Mouse (Mus musculus) Patski (cell line): ENCODE results near the gene D130043K22Rik. TPM values are rescaled to one million over a fixed set of nuclear protein-coding genes. Genes with fewer than 3 reads are reported as not detected.

Source experiments
- ATAC-seq: fragments of 100-300 bp; one replicate; pipeline ENCODE4 v1.8.0; 2021
- CTCF ChIA-PET: fragments of 350-600 bp; sonication (Branson Sonifier 250); formaldehyde crosslinking; loops from one replicate; lab custom pipeline; 2022; ENCODE audit warnings: inconsistent platforms; lab: Charles Lee
- POLR2A ChIA-PET: fragments of 350-600 bp; sonication (Branson Sonifier 250); formaldehyde crosslinking; loops from one replicate; lab custom pipeline; 2022; ENCODE audit warnings: antibody characterized with exemption, inconsistent platforms; lab: Charles Lee
- DNase-seq: peaks from one replicate; pipeline ENCODE4 v3.0.0-alpha.2; 2011; ENCODE audit warnings: low read depth, low spot score
- H3K27me3 ChIP-seq: fragments of 371-371 bp; one replicate; pipeline ENCODE4 v1.5.1; 2021
- CTCF ChIP-seq: fragments of 100-300 bp; IDR thresholded peaks from one replicate; pipeline ENCODE4 v1.5.1; 2021
- in situ Hi-C: fragments of 300-500 bp; cut with MboI; formaldehyde crosslinking; loops from 3 replicates; pipeline ENCODE4 v1.11.1; 2018; ENCODE audit warnings: low pct_unique_long_range_greater_than_20kb, mixed read lengths
- polyA plus RNA-seq: library from polyadenylated mRNA; unstranded; gene quantifications from one replicate; pipeline ENCODE4 v1.2.3, GENCODE M21; 2021

D130043K22Rik gene
- polyA plus RNA-seq, 1 experiment from 2014 or later = 0.19 TPM

DNA sequence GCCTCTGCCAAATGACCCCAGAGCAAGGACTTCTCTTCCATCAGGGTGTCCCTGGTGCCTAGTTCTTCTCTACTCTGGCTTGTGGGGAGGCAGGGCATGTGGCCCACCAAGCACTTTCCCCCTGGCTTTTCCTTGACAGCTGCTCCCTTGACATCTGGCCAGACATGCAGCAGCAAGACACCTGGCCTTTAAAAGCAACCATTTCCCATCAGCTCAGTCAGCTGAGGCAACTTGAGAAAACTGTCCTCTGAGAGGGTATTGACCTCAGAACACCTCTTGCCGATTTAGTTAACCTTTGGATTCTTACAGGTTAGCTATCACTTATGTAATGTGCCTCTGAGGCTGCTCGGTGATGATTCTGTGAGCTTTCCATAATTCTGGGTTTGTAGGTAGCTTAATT lies 48.9 kb downstream of the D130043K22Rik start:
- H3K27me3 ChIP-seq = no peaks in the 10 kb centered on the region
- DNase-seq (no peak), ATAC-seq (no peak)
- ChIA-PET POLR2A (no interaction called here), CTCF (no interaction called here)
- in situ Hi-C loops = no loop called here
- no peak for TF ChIP-seq CTCF

- TF ChIP-seq CTCF = no peak
- ChIA-PET CTCF (no interaction called here), POLR2A (no interaction called here)
- in situ Hi-C loops = loop anchor here (25.0 kb wide), 1 partner anchor 190 kb away; no protein-coding TSS in a partner anchor
- H3K27me3 ChIP-seq = no peaks in the 10 kb centered on the region
- ATAC-seq = no peak
- DNase-seq = no peak
Observed at GRCm38 (mm10) chr13:24901916-24902315, 57.0 kb downstream of the D130043K22Rik start.

DNA sequence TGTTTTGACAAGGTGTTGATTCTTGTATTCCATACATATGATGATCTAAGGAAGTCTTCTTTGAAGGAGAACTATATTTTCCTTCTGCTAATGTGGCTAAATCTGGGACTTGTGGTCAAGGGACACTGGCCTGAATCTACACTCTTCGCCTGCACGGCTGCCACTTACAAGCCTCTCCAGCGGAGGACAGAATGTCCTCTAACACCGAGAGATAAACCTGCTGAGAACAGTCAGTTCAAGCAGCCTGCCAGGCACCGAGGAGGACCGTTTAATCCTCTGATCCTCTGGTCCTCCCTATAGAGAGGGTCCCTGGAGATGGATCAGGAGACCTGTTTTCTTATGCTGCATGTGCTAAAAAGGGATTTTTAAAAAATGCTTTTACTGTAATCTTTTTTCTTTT lies 58.5 kb downstream of the D130043K22Rik start:
- in situ Hi-C loops = loop anchor here (25.0 kb wide), 1 partner anchor 191 kb away; no protein-coding TSS in a partner anchor
- ATAC-seq = no peak
- DNase-seq = no peak
- no peaks in the 10 kb centered on the region for H3K27me3 ChIP-seq
- ChIA-PET CTCF (no interaction called here), POLR2A (no interaction called here)
- no peak for TF ChIP-seq CTCF

DNA sequence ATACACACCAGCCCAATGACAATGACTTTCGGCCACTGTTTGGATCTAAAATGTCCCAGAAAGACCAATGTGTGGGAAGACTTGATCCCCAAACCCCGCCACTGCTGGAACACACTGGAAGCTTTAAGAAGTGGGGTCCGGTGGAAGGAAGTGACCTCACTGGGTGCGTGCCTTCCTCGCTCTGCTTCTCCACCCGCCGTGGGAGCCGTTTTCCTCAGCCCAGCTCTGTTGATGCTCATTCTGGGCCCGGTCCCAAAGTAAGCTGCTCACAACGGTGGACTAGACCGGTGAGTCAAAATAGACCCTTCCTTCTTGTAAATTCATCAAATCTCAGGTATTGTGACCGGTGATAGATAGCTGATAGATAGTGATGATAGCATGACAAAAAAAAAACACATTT lies 60.5 kb downstream of the D130043K22Rik start:
- ChIA-PET POLR2A (no interaction called here), CTCF (no interaction called here)
- no peak for ATAC-seq
- in situ Hi-C loops = loop anchor here (25.0 kb wide), 1 partner anchor 193 kb away; no protein-coding TSS in a partner anchor
- no peak for TF ChIP-seq CTCF
- DNase-seq = no peak
- no peaks in the 10 kb centered on the region for H3K27me3 ChIP-seq

GRCm38 (mm10) chr13:24906831-24907570 lies 62.1 kb downstream of the D130043K22Rik start:
- no peak for TF ChIP-seq CTCF
- ATAC-seq = no peak
- in situ Hi-C loops = loop anchor here (25.0 kb wide), 1 partner anchor 195 kb away; no protein-coding TSS in a partner anchor
- CTCF ChIA-PET = no interaction called here
- POLR2A ChIA-PET = no interaction called here
- H3K27me3 ChIP-seq = no peaks in the 10 kb centered on the region
- no peak for DNase-seq

- ATAC-seq = no peak
- POLR2A ChIA-PET = interaction anchor here (0.6 kb wide), 1 partner anchor 43 kb away, joined by 4 read pairs; no protein-coding TSS in a partner anchor
- DNase-seq = no peak
- H3K27me3 ChIP-seq = no peaks in the 10 kb centered on the region
- in situ Hi-C loops = loop anchor here (25.0 kb wide), 1 partner anchor 197 kb away; no protein-coding TSS in a partner anchor
- TF ChIP-seq CTCF = no peak
- CTCF ChIA-PET = no interaction called here
Observed at GRCm38 (mm10) chr13:24909112-24909511, 64.2 kb downstream of the D130043K22Rik start.

DNA sequence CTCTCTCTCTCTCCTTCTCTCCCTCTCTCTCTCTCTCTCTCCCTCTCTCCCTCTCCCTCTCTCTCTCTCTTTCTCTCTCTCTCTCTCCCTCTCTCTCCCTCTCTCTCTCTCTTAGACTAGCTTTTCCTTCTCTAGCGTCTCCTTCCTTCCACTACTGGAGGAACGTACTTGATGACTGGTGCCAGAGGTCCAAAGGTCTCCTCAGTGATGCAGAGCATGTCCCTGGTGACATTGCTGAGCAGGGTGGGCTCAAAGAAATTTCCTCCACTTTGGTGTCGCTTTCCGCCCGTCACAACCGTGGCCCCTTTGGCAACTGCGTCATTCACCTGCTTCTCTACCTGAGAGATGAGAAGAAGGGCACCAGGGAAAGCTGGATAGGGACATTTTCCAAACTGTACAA lies 68.6 kb downstream of the D130043K22Rik start:
- ATAC-seq (no peak), DNase-seq (no peak)
- ChIA-PET POLR2A (interaction anchor here (0.6 kb wide), 1 partner anchor 422 kb away, joined by 5 read pairs; no protein-coding TSS in a partner anchor), CTCF (interaction anchor here (1.0 kb wide), 1 partner anchor 31 kb away, joined by 5 read pairs; no protein-coding TSS in a partner anchor)
- no peak for TF ChIP-seq CTCF
- in situ Hi-C loops = loop anchor here (25.0 kb wide), 1 partner anchor 201 kb away; no protein-coding TSS in a partner anchor
- H3K27me3 ChIP-seq = no peaks in the 10 kb centered on the region

- ATAC-seq (no peak), DNase-seq (no peak)
- no peak for TF ChIP-seq CTCF
- H3K27me3 ChIP-seq = no peaks in the 10 kb centered on the region
- ChIA-PET CTCF (no interaction called here), POLR2A (no interaction called here)
- in situ Hi-C loops = loop anchor here (25.0 kb wide), 1 partner anchor 203 kb away; no protein-coding TSS in a partner anchor
Observed at GRCm38 (mm10) chr13:24914915-24915314, 70.0 kb downstream of the D130043K22Rik start.

DNA sequence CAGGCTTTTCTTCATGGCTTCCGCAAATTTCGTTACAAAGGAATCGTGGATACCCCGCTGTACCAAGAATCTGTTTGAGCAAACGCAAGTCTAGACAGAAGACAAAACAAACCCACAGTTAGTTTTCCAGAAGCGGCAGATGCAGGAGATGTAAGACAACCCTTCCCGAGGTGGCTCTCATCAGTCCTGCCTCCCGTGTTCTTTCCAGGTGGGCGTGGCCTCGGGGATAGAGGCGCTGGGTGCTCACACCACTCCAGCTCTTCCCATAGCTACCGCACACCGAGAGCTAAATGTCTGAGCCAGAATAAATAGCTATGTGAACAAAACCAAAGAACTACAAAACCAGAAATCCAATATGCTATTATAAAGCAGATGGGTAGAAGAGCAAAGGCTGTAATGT lies 70.9 kb downstream of the D130043K22Rik start:
- DNase-seq = no peak
- POLR2A ChIA-PET = no interaction called here
- TF ChIP-seq CTCF = no peak
- in situ Hi-C loops = loop anchor here (25.0 kb wide), 1 partner anchor 204 kb away; no protein-coding TSS in a partner anchor
- no peak for ATAC-seq
- no peaks in the 10 kb centered on the region for H3K27me3 ChIP-seq
- CTCF ChIA-PET = no interaction called here

DNA sequence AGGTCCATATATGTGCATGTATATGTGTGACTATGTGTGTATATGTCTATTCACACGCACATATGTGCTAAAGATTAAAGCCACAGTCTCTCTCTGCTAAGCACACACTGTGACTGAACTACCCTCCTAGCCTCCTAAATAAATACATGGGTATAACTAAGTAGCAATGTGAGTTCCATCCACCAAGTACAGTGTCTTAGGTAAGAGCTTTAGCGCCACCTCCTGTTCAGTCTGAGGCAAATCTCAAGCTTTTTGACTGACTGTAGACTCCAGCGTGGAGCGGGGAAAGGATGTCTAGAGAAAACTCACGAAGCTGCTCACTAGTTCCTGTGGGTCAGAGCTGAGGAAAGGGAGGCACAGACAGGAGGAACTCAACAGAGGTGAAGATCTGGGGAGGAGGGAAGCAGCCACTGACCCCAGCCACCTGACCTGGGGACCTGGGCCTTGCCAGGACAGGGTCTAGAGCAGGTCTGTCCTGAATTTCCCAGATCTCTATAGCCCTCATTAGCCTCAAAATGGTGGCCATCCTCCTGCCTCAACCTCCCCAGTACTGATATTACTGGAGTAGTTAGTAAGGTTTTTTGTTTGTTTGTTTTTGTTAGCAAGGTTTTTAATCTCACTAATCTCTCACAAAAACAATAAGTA lies 75.5 kb downstream of the D130043K22Rik start:
- CTCF ChIA-PET = interaction anchor here (0.7 to 1.4 kb wide), 11 partner anchors 10 to 438 kb away, joined by 3 to 5 read pairs (median 3); no protein-coding TSS in a partner anchor
- DNase-seq (peak; percentile 20), ATAC-seq (peak; percentile 57)
- H3K27me3 ChIP-seq = no peaks in the 10 kb centered on the region
- in situ Hi-C loops = loop anchor here (5.0 to 25.0 kb wide), 2 partner anchors 208 to 438 kb away; no protein-coding TSS in a partner anchor
- POLR2A ChIA-PET = interaction anchor here (0.6 kb wide), 1 partner anchor 205 kb away, joined by 3 read pairs; no protein-coding TSS in a partner anchor
- TF ChIP-seq CTCF = peak; percentile 83
